Mouse (Mus musculus) erythroblast, embryonic 14.5 days (primary cell): ENCODE measurements at regions not wholly inside any gene's neighbourhood (a gene's known extent, or its start where the extent isn't known, plus 50 kb on each side); places are given as distances from the start of the nearest gene placed in this dataset.

Experiments used
- GATA1 ChIP-seq: IDR thresholded peaks from 2 replicates; pipeline ENCODE4 v1.6.1; 2012; ENCODE audit warnings: low read length, inconsistent platforms, mixed read lengths
- TAL1 ChIP-seq: IDR thresholded peaks from 3 replicates; pipeline ENCODE4 v1.6.1; 2012; ENCODE audit warnings: low read length, inconsistent platforms, mixed read lengths

DNA sequence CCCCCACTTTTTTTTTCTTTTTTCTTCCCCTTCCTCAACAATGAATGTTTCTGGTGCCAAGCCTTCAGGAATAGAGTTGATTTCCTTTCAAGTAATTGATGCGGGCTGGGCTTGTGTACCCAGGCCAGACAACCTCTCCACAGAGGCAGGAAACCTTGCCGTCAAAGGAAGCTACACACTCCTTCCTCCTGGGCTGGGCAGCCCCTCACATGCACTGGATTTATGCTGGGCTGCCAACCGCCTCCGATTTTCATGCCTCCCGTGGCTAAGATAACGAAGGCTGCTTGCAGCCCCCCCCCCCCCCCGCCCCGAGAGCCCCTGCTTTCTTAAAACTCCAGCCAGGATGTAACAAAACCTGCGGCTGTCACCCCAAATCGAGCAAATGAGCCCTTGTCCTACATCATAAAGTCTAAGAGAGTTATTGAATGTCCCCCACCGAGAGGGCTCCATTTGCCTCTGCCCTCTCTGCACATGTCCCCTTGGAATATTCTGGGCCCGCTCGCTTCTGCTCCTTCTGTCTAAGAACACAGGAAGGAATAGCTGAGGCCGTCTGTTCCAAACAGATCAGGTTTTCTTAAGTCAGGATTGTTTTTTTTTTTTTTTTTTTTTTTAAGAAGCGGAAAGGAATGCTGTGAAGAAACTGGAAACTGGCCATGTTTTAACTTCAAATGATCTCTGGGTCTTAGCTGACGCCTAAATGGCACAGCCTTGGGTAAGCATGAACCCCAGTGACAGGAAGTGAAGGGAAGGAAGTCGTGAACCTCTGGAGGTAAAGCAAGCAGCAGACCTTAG lies 220.1 kb upstream of the Irx5 start:
- TF ChIP-seq TAL1 (no peak), GATA1 (no peak)
